Mouse (Mus musculus) cortical plate, adult 2 months (tissue): ENCODE results near the gene Cmip.

Experiments
- CTCF ChIP-seq: fragments of 200-500 bp; IDR thresholded peaks from 2 replicates; pipeline ENCODE4 v1.5.1; 2011; ENCODE audit warnings: mild to moderate bottlenecking, control low read depth, low read length; ENCODE audit not compliant: insufficient read depth; ENCODE audit errors: extremely low read depth
- POLR2A ChIP-seq: fragments of 200-500 bp; IDR thresholded peaks from 2 replicates; pipeline ENCODE4 v1.6.1; 2011; ENCODE audit warnings: mild to moderate bottlenecking, low read length, control low read depth; ENCODE audit not compliant: insufficient read depth; ENCODE audit errors: extremely low read depth

GRCm38 (mm10) chr8:117309653-117310274, 52.9 kb downstream of the Cmip start:
- TF ChIP-seq CTCF (no peak), POLR2A (no peak)
